Mouse (Mus musculus) cerebellum, adult 2 months (tissue): ENCODE measurements at regions not wholly inside any gene's neighbourhood (a gene's known extent, or its start where the extent isn't known, plus 50 kb on each side); places are given as distances from the start of the nearest gene placed in this dataset.

Source experiments
- DNase-seq, 2 experiments: peaks; one replicate each; pipeline ENCODE4 v3.0.0; 2021
- H3K27ac ChIP-seq: fragments of 200-500 bp; 2 replicates; pipeline ENCODE4 v1.5.1; 2012; ENCODE audit warnings: low read length, control low read depth, inconsistent platforms; ENCODE audit not compliant: insufficient read depth
- H3K27me3 ChIP-seq: fragments of 200-500 bp; 2 replicates; pipeline ENCODE4 v1.6.1; 2012; ENCODE audit warnings: inconsistent platforms, mild to moderate bottlenecking, low read length, moderate library complexity; ENCODE audit not compliant: control insufficient read depth, insufficient read depth
- H3K4me1 ChIP-seq: fragments of 200-500 bp; 2 replicates; pipeline ENCODE4 v1.6.1; 2011; ENCODE audit warnings: low read length; ENCODE audit not compliant: control insufficient read depth, insufficient read depth
- H3K4me3 ChIP-seq: fragments of 200-500 bp; replicated peaks from 2 replicates; pipeline ENCODE3; 2011; ENCODE audit warnings: mild to moderate bottlenecking, low read depth, low read length, control low read depth; ENCODE audit not compliant: insufficient read depth
- CTCF ChIP-seq: fragments of 200-500 bp; IDR thresholded peaks from 2 replicates; pipeline ENCODE4 v1.5.1; 2011; ENCODE audit warnings: low read depth, mild to moderate bottlenecking, control low read depth, low read length, moderate library complexity, borderline replicate concordance; ENCODE audit not compliant: insufficient read depth
- POLR2A ChIP-seq: fragments of 200-500 bp; IDR thresholded peaks from 2 replicates; pipeline ENCODE4 v1.6.1; 2011; ENCODE audit warnings: low read length, control low read depth, borderline replicate concordance; ENCODE audit not compliant: insufficient read depth
- WGBS: fragments of 180-500 bp; shearing (Covaris S2); methylation state at CpG from one replicate; pipeline ENCODE4 v1.1.7; 2018; 5-methylcytosine and 5-hydroxymethylcytosine counted together

DNA sequence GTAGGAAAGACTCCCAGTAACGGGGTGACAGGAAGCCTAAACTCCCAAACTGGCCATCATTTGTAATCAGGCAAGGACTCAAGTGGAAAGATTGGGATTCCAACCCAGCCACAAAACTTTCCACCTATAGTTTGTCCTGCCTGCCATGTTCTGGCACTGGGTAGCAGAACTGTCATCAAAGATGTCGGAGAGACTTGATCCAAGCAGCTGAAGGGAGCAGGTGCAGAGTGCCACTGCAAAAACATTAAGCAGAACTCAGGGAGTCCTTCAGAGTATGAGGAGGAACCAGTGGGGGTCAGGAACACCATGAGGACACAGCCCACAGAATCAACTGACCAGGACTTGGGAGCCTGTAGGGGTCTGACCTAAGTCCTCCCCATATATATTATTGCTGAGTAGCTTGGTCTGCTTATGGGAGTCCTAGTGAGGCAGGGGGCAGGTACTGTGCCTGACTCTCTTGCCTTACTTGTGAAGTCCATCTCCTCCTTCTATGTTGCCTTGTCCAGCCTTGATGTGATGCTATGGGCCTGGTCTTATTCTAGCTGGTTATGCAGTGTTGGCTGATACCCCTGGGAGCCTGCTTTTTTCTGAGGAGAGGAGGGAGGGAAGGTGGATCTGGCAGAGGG, 323.5 kb downstream of the Arl4a start:
- WGBS = 61% methylated on average over 2 of the region's 2 CpGs
- TF ChIP-seq CTCF (no peak), POLR2A (no peak)
- no peak for DNase-seq
- Histone ChIP-seq H3K4me1 (no peaks in the 10 kb centered on the region), H3K27ac (no peak overlapping the region), H3K27me3 (no peaks in the 10 kb centered on the region), H3K4me3 (no peak overlapping the region)

GRCm38 (mm10) chr12:39711807-39712206, 326.0 kb downstream of the Arl4a start:
- H3K4me3 ChIP-seq = no peak overlapping the region
- H3K4me1 ChIP-seq = no peaks in the 10 kb centered on the region
- WGBS = 84% methylated on average over 1 of the region's 1 CpGs
- TF ChIP-seq POLR2A (no peak), CTCF (no peak)
- H3K27me3 ChIP-seq = no peaks in the 10 kb centered on the region
- no peak overlapping the region for H3K27ac ChIP-seq
- no peak for DNase-seq

- H3K27ac ChIP-seq = no peak overlapping the region
These were observed 328.0 kb downstream of the Arl4a start for GRCm38 (mm10) chr12:39709850-39710249.

DNA sequence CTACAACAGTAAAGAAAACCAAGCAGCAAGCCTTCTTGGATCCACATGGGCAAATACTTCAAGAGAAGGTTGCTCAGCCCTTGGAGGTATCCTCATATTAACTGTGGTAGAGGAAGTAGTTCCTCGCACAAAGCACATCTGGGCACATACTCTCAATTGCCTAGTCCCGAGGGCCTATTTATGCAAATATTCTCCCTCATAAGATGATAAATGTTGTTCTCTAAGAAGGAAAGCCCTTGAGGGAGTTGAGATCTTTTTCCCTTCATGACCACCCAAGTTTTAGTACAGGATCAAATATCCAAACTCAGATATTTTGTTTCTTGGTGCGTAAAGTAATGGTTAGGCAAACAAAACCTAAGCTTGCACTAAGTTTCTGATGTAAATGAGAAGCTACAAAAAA, 340.6 kb downstream of the Arl4a start:
- DNase-seq = no peak

More at GRCm38 (mm10) chr12:39709850-39710249, 328.0 kb downstream of the Arl4a start:
- TF ChIP-seq CTCF (no peak), POLR2A (no peak)
- Histone ChIP-seq H3K4me1 (no peaks in the 10 kb centered on the region), H3K4me3 (no peak overlapping the region), H3K27me3 (no peaks in the 10 kb centered on the region)
- DNase-seq = peak in 1 of 2 experiments; percentile 9
- 77% methylated on average over 5 of the region's 5 CpGs for WGBS

GRCm38 (mm10) chr12:39695322-39695721, 342.5 kb downstream of the Arl4a start:
- 78% methylated on average over 1 of the region's 1 CpGs for WGBS
- TF ChIP-seq CTCF (no peak), POLR2A (no peak)
- DNase-seq = no peak
- Histone ChIP-seq H3K27me3 (no peaks in the 10 kb centered on the region), H3K4me1 (no peaks in the 10 kb centered on the region), H3K27ac (no peak overlapping the region), H3K4me3 (no peak overlapping the region)

More for the DNA sequence above, 340.6 kb downstream of the Arl4a start:
- H3K27ac ChIP-seq = no peak overlapping the region
- H3K4me1 ChIP-seq = no peaks in the 10 kb centered on the region
- H3K4me3 ChIP-seq = no peak overlapping the region
- TF ChIP-seq POLR2A (no peak), CTCF (no peak)
- 79% methylated on average over 3 of the region's 3 CpGs for WGBS
- no peaks in the 10 kb centered on the region for H3K27me3 ChIP-seq

GRCm38 (mm10) chr12:39692043-39692442, 345.8 kb downstream of the Arl4a start:
- 69% methylated on average over 2 of the region's 2 CpGs for WGBS
- TF ChIP-seq CTCF (no peak), POLR2A (no peak)
- no peak for DNase-seq
- H3K27ac ChIP-seq = no peak overlapping the region
- no peak overlapping the region for H3K4me3 ChIP-seq
- H3K27me3 ChIP-seq = no peaks in the 10 kb centered on the region
- H3K4me1 ChIP-seq = no peaks in the 10 kb centered on the region

- TF ChIP-seq CTCF = no peak
- TF ChIP-seq POLR2A = no peak
- DNase-seq = no peak
- H3K27me3 ChIP-seq = no peaks in the 10 kb centered on the region
- H3K4me1 ChIP-seq = no peaks in the 10 kb centered on the region
- H3K4me3 ChIP-seq = no peak overlapping the region
- no peak overlapping the region for H3K27ac ChIP-seq
These were observed 352.4 kb downstream of the Arl4a start for GRCm38 (mm10) chr12:39685399-39685798.

- no peak for DNase-seq
- no peak overlapping the region for H3K27ac ChIP-seq
- no peaks in the 10 kb centered on the region for H3K4me1 ChIP-seq
- no peaks in the 10 kb centered on the region for H3K27me3 ChIP-seq
- no peak overlapping the region for H3K4me3 ChIP-seq
- 86% methylated on average over 1 of the region's 1 CpGs for WGBS
- TF ChIP-seq CTCF (no peak), POLR2A (no peak)
These were observed 355.7 kb downstream of the Arl4a start for GRCm38 (mm10) chr12:39682121-39682520.
